Mouse (Mus musculus) kidney, adult 9 months (tissue): ENCODE data around the gene Olfr698.
"Not testable (repeated sequence)": the region's sequence is repeated elsewhere in the genome, so short reads cannot be mapped to it uniquely, and the experiment has no call there.

Experiments used
- DNase-seq: peaks from one replicate; pipeline ENCODE4 v3.0.0; 2022

Gene Olfr698

GRCm38 (mm10) chr7:106755297-106755696, at the start of gene Olfr698:
Gene Olfr698 (minus strand): TSS chr7:106755397.
- DNase-seq, result no peak

DNA sequence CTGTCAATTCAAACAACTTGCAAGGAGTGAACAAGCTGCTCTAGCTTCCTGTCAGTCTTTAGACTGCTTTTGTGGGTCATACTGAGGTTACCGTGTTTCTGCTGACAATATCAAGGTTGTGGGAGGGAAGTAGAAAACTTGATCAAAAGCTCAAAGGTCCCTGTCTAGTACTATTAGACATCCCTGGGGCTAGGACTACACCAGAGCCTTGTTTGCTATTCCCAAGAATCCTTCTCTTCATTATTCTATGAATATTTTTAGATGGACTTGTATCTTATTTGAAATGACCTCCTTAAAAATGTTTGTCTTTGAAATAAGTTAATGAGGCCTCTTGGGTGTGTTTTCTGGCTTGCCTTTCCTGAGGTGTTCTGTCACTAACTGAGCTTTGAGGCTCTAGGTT, 37.9 kb upstream of the Olfr698 start, which contains the start of gene Olfr699:
Gene Olfr699 (minus strand): TSS at position 101 of the 400 bp plus-strand sequence.
- DNase-seq, result no peak

GRCm38 (mm10) chr7:106788330-106788729, 33.1 kb upstream of the Olfr698 start:
- peak; percentile 3 for DNase-seq

DNA sequence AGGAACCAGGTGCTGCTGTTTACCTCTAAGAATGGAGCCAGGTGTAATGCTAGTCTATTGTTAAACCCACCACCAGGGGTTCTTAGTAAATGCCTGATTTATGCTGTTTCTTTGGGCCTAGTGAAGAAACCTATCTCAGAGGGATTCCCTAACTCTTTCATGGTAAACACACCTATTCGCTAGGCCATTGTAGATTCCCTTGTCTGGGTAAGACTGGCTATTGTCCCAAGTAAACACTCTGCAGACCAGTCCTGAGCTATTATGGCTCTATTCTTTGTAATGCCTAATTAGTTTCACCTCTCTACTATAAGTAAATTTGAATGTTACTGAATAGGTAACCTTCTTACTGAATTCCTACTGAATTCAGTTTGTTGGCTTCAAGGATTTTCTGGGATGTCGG, 5.8 kb upstream of the Olfr698 start:
- DNase-seq, result not testable (repeated sequence)

DNA sequence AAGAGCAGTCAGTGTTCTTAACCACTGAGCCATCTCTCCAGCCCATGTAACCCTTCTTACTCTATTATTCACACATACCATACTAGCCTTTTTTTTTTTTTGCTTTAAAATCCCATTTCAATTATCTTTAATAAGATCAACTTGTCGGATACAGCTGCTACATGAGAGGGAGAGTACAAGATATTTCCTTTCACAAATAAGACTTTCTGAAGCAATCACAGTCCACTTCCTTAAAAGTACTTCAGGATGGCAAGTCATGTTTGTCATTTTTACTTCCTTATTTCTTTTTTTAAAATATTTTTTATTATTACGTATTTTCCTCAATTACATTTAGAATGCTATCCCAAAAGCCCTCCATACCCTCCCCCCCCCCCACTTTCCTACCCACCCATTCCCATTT, 3.6 kb upstream of the Olfr698 start:
- DNase-seq, result no peak

GRCm38 (mm10) chr7:106745811-106746210, 9.4 kb downstream of the Olfr698 start:
- no peak for DNase-seq

- DNase-seq, result no peak
These were observed 12.9 kb downstream of the Olfr698 start, which contains the start of gene Olfr697 for GRCm38 (mm10) chr7:106742343-106742742. Gene Olfr697 (minus strand): TSS chr7:106742443.

DNA sequence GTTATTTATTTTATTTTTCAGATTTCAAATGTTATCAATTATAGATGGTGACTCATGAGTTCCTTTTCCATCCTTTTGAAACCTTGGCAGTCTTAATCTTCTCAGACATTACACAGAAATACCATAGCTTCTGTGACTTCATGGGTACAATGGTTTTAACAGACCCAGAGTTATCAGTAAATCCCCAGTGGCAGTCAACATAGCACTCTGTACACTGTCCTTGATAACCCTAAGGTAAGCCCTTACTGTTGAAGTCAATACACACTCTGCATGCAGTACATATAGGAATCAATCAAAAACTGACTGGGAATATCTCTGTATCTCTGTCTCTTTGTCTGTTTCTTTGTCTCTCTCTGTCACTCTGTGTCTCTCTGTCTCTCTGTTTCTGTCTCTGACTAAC, 18.2 kb downstream of the Olfr698 start:
- DNase-seq, result no peak

DNA sequence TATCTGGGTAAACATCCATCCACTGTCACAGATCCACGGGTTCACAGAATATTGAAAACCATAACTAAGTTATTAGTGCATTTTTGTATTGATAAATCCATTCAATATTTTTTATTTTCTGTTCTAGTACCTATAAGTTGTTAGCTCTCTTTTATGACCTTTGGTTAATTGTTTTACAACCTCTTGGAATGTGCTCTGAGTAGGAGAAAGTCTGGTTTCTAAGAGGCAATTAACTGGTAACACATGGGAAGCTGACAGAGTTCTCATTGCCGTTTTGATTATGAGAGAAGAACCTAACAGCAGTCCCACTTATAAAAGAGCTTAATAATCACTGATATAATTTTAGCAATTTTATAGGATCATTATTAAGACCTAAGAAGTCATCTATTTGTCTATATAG, 21.5 kb downstream of the Olfr698 start:
- no peak for DNase-seq

DNA sequence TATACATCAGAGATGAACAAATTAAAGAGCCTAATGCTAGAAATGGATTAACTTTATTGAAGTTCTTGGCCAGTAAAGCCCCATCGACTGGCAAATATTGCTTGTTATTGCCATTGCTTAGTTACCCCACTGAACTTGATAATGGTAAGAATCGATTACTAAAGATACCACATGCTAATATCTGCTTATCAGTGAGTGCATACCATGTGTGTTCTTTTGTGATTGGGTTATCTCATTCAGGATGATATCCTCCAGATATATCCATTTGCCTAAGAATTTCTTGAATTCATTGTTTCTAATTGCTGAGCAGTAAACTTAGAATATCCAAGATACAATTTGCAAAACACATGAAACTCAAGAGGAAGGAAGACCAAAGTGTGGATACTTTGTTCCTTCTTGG, 29.5 kb downstream of the Olfr698 start:
- DNase-seq, result not testable (repeated sequence)

- no peak for DNase-seq
These were observed 38.9 kb downstream of the Olfr698 start, which contains the start of gene Olfr695 for GRCm38 (mm10) chr7:106716296-106716695. Gene Olfr695 (minus strand): TSS chr7:106716396.

DNA sequence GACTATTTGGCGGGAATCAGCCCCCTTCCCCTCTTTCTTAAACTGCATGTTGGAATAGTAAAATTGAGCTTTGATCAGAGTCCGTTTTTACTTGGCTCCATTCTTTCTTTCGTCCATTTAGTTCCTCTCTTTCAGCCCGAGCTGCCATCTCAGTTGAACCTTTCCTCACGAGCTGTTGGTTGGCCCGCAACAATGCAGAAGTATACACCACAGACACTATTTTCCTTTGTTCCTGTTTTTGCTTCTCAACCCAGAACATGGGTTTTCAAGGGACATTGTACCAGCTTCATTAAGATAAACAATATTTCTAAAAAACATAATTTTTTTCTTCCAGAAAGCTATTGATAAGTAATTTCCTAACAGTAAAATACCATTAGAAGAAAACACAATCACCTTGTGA, 43.7 kb downstream of the Olfr698 start:
- no peak for DNase-seq

DNA sequence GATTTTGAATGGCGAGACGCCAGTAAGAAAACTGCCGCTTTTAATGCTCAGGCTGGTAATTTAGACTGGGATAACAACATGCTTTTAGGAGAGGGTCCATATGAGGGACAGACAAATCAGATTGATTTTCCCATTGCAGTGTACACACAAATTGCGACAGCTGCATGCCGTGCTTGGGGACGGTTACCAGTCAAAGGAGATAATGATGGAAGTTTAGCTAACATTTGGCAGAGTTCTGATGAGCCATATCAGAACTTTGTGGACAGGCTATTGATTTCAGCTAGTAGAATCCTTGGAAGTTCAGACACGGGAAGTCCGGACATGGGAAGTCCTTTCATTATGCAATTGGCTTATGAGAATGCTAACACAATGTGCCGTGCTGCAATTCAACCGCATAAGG, 47.5 kb downstream of the Olfr698 start:
- not testable (repeated sequence) for DNase-seq
